Mouse (Mus musculus): ENCODE measurements around the gene C1qtnf7. TPM values are rescaled to one million over a fixed set of nuclear protein-coding genes. Genes with fewer than 3 reads are reported as not detected.

Gene C1qtnf7
- polyA plus RNA-seq, 1 experiment, result not detected

- no peaks in the 10 kb centered on the region for H3K9me3 ChIP-seq (replicated peaks; ENCODE audit: control insufficient read depth, insufficient read depth, low read length, poor library complexity, severe bottlenecking)
- no peak within 1 kb of the TSS for H3K9ac ChIP-seq (ENCODE audit: low read depth, poor library complexity, severe bottlenecking)
- H3K27ac ChIP-seq (ENCODE audit: insufficient read depth, low read length), result no peak within 1 kb of the TSS
- H3K4me3 ChIP-seq (ENCODE audit: low read depth, low read length), result no peak within 1 kb of the TSS
- no peaks in the 10 kb centered on the region for H3K27me3 ChIP-seq (ENCODE audit: control insufficient read depth, insufficient read depth, low read length, poor library complexity, severe bottlenecking)
- H3K36me3 ChIP-seq (ENCODE audit: control insufficient read depth, insufficient read depth, low read length, poor library complexity, severe bottlenecking), result no peaks in the 10 kb centered on the region
- no peaks in the 10 kb centered on the region for H3K4me1 ChIP-seq (ENCODE audit: control insufficient read depth, insufficient read depth, low read length)
- TF ChIP-seq CTCF (IDR thresholded peaks at IDR 0.05; ENCODE audit: low read depth, low read length), result no peak
- no peak for TF ChIP-seq POLR2A (IDR thresholded peaks at IDR 0.05; ENCODE audit: insufficient read depth, low read length)
- no peak for TF ChIP-seq EP300 (IDR thresholded peaks at IDR 0.05; ENCODE audit: insufficient read depth, low read depth, low read length)
Measured at GRCm38 (mm10) chr5:43661997-43662961, 146.9 kb downstream of the C1qtnf7 start, which contains the start of gene Cc2d2a. Gene Cc2d2a, plus strand, starts transcription at chr5:43662346.

GRCm38 (mm10) chr5:43663531-43663930, 148.2 kb downstream of the C1qtnf7 start:
- Histone ChIP-seq H3K9me3 (replicated peaks; ENCODE audit: control insufficient read depth, insufficient read depth, low read length, poor library complexity, severe bottlenecking) (no peaks in the 10 kb centered on the region), H3K4me1 (ENCODE audit: control insufficient read depth, insufficient read depth, low read length) (no peaks in the 10 kb centered on the region), H3K9ac (ENCODE audit: low read depth, poor library complexity, severe bottlenecking) (no peak overlapping the region), H3K27ac (ENCODE audit: insufficient read depth, low read length) (no peak overlapping the region), H3K4me3 (ENCODE audit: low read depth, low read length) (no peak overlapping the region), H3K27me3 (ENCODE audit: control insufficient read depth, insufficient read depth, low read length, poor library complexity, severe bottlenecking) (no peaks in the 10 kb centered on the region), H3K36me3 (ENCODE audit: control insufficient read depth, insufficient read depth, low read length, poor library complexity, severe bottlenecking) (no peaks in the 10 kb centered on the region)
- TF ChIP-seq EP300 (IDR thresholded peaks at IDR 0.05; ENCODE audit: insufficient read depth, low read depth, low read length), result no peak

GRCm38 (mm10) chr5:43665144-43665543, 149.8 kb downstream of the C1qtnf7 start:
- H3K4me3 ChIP-seq (ENCODE audit: low read depth, low read length), result no peak overlapping the region
- no peak overlapping the region for H3K9ac ChIP-seq (ENCODE audit: low read depth, poor library complexity, severe bottlenecking)
- H3K4me1 ChIP-seq (ENCODE audit: control insufficient read depth, insufficient read depth, low read length), result no peaks in the 10 kb centered on the region

More at GRCm38 (mm10) chr5:43665144-43665543, 149.8 kb downstream of the C1qtnf7 start:
- H3K27ac ChIP-seq (ENCODE audit: insufficient read depth, low read length), result no peak overlapping the region
- no peaks in the 10 kb centered on the region for H3K27me3 ChIP-seq (ENCODE audit: control insufficient read depth, insufficient read depth, low read length, poor library complexity, severe bottlenecking)
- TF ChIP-seq POLR2A (IDR thresholded peaks at IDR 0.05; ENCODE audit: insufficient read depth, low read length) (no peak), CTCF (IDR thresholded peaks at IDR 0.05; ENCODE audit: low read depth, low read length) (no peak), EP300 (IDR thresholded peaks at IDR 0.05; ENCODE audit: insufficient read depth, low read depth, low read length) (no peak)
- no peaks in the 10 kb centered on the region for H3K36me3 ChIP-seq (ENCODE audit: control insufficient read depth, insufficient read depth, low read length, poor library complexity, severe bottlenecking)
- H3K9me3 ChIP-seq (replicated peaks; ENCODE audit: control insufficient read depth, insufficient read depth, low read length, poor library complexity, severe bottlenecking), result no peaks in the 10 kb centered on the region

Other genes with a start within 250 kb of the C1qtnf7 start
- gene Cc2d2a, start 146.8 kb downstream of the C1qtnf7 start, polyA plus RNA-seq (2011; ENCODE audit: insufficient read depth, insufficient read length, low read depth, missing spikeins), result 7.2 and 7.9 TPM in 2 replicates